Mouse (Mus musculus) subcutaneous adipose tissue, adult 2 months (tissue): ENCODE results near the gene Ccdc107. TPM values are rescaled to one million over a fixed set of nuclear protein-coding genes. Genes with fewer than 3 reads are reported as not detected.

Experiments
- polyA plus RNA-seq: library from polyadenylated mRNA; depleted of rRNA; stranded (reverse); fragments of >200 nt; gene quantifications from 2 replicates; pipeline ENCODE4 v1.2.3, GENCODE M21; 2012; ENCODE audit warnings: low replicate concordance; rRNA removed

Gene Ccdc107
- 72.2 and 259 TPM in 2 replicates for polyA plus RNA-seq

GRCm38 (mm10) chr4:43492821-43493185, at the start of gene Ccdc107:
Gene Ccdc107 (plus strand): TSS chr4:43492900.

GRCm38 (mm10) chr4:43454041-43454836, 38.5 kb upstream of the Ccdc107 start, which contains the start of gene Cd72:
Gene Cd72 (minus strand): TSS chr4:43454628.

GRCm38 (mm10) chr4:43483535-43484091, 9.1 kb upstream of the Ccdc107 start, which contains the start of gene Sit1:
Gene Sit1 (minus strand): TSS chr4:43483734.

GRCm38 (mm10) chr4:43499407-43500333, 7.0 kb downstream of the Ccdc107 start, which contains the start of gene Arhgef39:
Gene Arhgef39 (minus strand): TSS chr4:43499695.

GRCm38 (mm10) chr4:43506536-43507185, 14.0 kb downstream of the Ccdc107 start, which contains the start of gene Car9:
Gene Car9 (plus strand): TSS chr4:43506966.

Other genes starting within 250 kb of the Ccdc107 start
- gene Atp8b5, start 225.7 kb upstream of the Ccdc107 start, polyA plus RNA-seq = 0.14 and 0.50 TPM in 2 replicates
- 22.3 and 32.3 TPM in 2 replicates for gene Rusc2, start 110.9 kb upstream of the Ccdc107 start, polyA plus RNA-seq
- gene Fam166b, start 63.8 kb upstream of the Ccdc107 start, polyA plus RNA-seq = 0.45 TPM in 1 of 2 replicates, not detected in the other
- 67.9 and 87.0 TPM in 2 replicates for gene Tesk1, start 51.0 kb upstream of the Ccdc107 start, polyA plus RNA-seq
- 2.8 and 10.4 TPM in 2 replicates for gene Cd72, start 38.3 kb upstream of the Ccdc107 start, polyA plus RNA-seq
- 0.40 and 0.73 TPM in 2 replicates for gene Sit1, start 9.2 kb upstream of the Ccdc107 start, polyA plus RNA-seq
- 2.2 and 11.5 TPM in 2 replicates for gene Arhgef39, start 6.8 kb downstream of the Ccdc107 start, polyA plus RNA-seq
- gene Car9, start 14.1 kb downstream of the Ccdc107 start, polyA plus RNA-seq = 0.26 and 1.6 TPM in 2 replicates
- 19.2 and 203 TPM in 2 replicates for gene Tpm2, start 30.9 kb downstream of the Ccdc107 start, polyA plus RNA-seq
- gene Creb3, start 69.4 kb downstream of the Ccdc107 start, polyA plus RNA-seq = 63.4 and 86.6 TPM in 2 replicates
- 119 and 185 TPM in 2 replicates for gene Tln1, start 69.8 kb downstream of the Ccdc107 start, polyA plus RNA-seq
- 73.9 and 79.3 TPM in 2 replicates for gene Rgp1, start 85.8 kb downstream of the Ccdc107 start, polyA plus RNA-seq
- 29.8 and 35.8 TPM in 2 replicates for gene Gba2, start 86.0 kb downstream of the Ccdc107 start, polyA plus RNA-seq
- gene Msmp, start 91.6 kb downstream of the Ccdc107 start, polyA plus RNA-seq = 0.62 and 3.8 TPM in 2 replicates
- 94.7 and 95.6 TPM in 2 replicates for gene Npr2, start 139.0 kb downstream of the Ccdc107 start, polyA plus RNA-seq
- 0.69 and 1.1 TPM in 2 replicates for gene Spag8, start 160.7 kb downstream of the Ccdc107 start, polyA plus RNA-seq
- 105 and 166 TPM in 2 replicates for gene Hint2, start 163.6 kb downstream of the Ccdc107 start, polyA plus RNA-seq
- gene Tmem8b, start 176.1 kb downstream of the Ccdc107 start, polyA plus RNA-seq = 14.5 and 16.6 TPM in 2 replicates
- gene Fam221b, start 176.2 kb downstream of the Ccdc107 start, polyA plus RNA-seq = 0.07 and 0.10 TPM in 2 replicates
- gene Olfr70, start 207.9 kb downstream of the Ccdc107 start, polyA plus RNA-seq = not detected in 2 replicates
- not detected in 2 replicates for gene Olfr71, start 217.4 kb downstream of the Ccdc107 start, polyA plus RNA-seq
- gene Hrct1, start 234.3 kb downstream of the Ccdc107 start, polyA plus RNA-seq = 8.2 and 78.2 TPM in 2 replicates
- 3.1 and 20.2 TPM in 2 replicates for gene Spaar, start 237.1 kb downstream of the Ccdc107 start, polyA plus RNA-seq